Comparison of ENCODE assay signal across 11 mouse cellular contexts in genomic region chr2:17702481-17703169, GRCm38 (mm10). TPM values are rescaled to one million over a fixed set of nuclear protein-coding genes. Genes with fewer than 3 reads are reported as not detected.
DNase-seq lines count a peak whose midpoint lies in the region; ATAC-seq lines count a peak whose summit lies in the region.
"Had no signal": no experiment of that assay in that cellular context is flagged by ENCODE, and none has a peak within 500 bp of the region (broad histone marks: within the 10 kb centered on the region; RNA-seq: fewer than 3 reads in every experiment).

No protein-coding gene starts in this region.

- peak; percentile 79 for DNase-seq in CD4-positive helper T cell, adult 2 months (ENCODE audit: low read depth, low spot score)
- DNase-seq in embryo, embryonic 10 days (ENCODE audit: low spot score), result peak; percentile 32
- peak; percentile 33 for DNase-seq in hindbrain, embryonic 11.5 days (ENCODE audit: low spot score)
- peak; percentile 39 to 63 for DNase-seq in natural killer cell, adult 2 months (ENCODE audit: low spot score in 2 of 2)
- no peak for DNase-seq in layer of hippocampus, postnatal 10 days (ENCODE audit: low spot score in 2 of 2)
- no peak for DNase-seq in urinary bladder, postnatal 25 days (ENCODE audit: low spot score)
- DNase-seq: cerebellum, postnatal 10 days; kidney, postnatal 25 days had no signal

- no peaks in the 10 kb centered on the region for H3K9me3 ChIP-seq in hindbrain, embryonic 11.5 days (ENCODE audit: control insufficient read depth, low read length)
- no peaks in the 10 kb centered on the region for H3K9me3 ChIP-seq in heart, embryonic 12.5 days (replicated peaks)
- no peaks in the 10 kb centered on the region for H3K9me3 ChIP-seq in kidney, embryonic 16.5 days (ENCODE audit: low read length)
- H3K9me3 ChIP-seq: heart, embryonic 13.5 days had no signal

- WGBS in hindbrain, embryonic 11.5 days, result 59% methylated on average over 7 of the region's 7 CpGs
- WGBS in heart, embryonic 12.5 days, result 64% methylated on average over 7 of the region's 7 CpGs
- 65% methylated on average over 7 of the region's 7 CpGs for WGBS in kidney, embryonic 16.5 days

- H3K27ac ChIP-seq in hindbrain, embryonic 11.5 days (ENCODE audit: low read depth, low read length), result no peak overlapping the region
- H3K27ac ChIP-seq in heart, embryonic 12.5 days (ENCODE audit: poor library complexity, severe bottlenecking), result no peak overlapping the region
- H3K27ac ChIP-seq in kidney, embryonic 16.5 days (ENCODE audit: low read length), result no peak overlapping the region
- H3K27ac ChIP-seq: heart, embryonic 13.5 days had no signal

- no peak overlapping the region for H3K4me2 ChIP-seq in hindbrain, embryonic 11.5 days (replicated peaks; ENCODE audit: low read depth, low read length)
- H3K4me2 ChIP-seq in heart, embryonic 12.5 days, result no peak overlapping the region
- no peak overlapping the region for H3K4me2 ChIP-seq in kidney, embryonic 16.5 days (replicated peaks; ENCODE audit: low read depth, low read length)
- H3K4me2 ChIP-seq: heart, embryonic 13.5 days had no signal

- no peaks in the 10 kb centered on the region for H3K4me1 ChIP-seq in hindbrain, embryonic 11.5 days (replicated peaks; ENCODE audit: control insufficient read depth, insufficient read depth, low read length)
- H3K4me1 ChIP-seq in heart, embryonic 12.5 days (replicated peaks), result no peaks in the 10 kb centered on the region; the same call in 1 of the 2 replicates
- no peaks in the 10 kb centered on the region for H3K4me1 ChIP-seq in kidney, embryonic 16.5 days (ENCODE audit: insufficient read depth, low read length)
- H3K4me1 ChIP-seq: heart, embryonic 13.5 days had no signal

- H3K9ac ChIP-seq in hindbrain, embryonic 11.5 days (ENCODE audit: low read depth, low read length), result no peak overlapping the region
- H3K9ac ChIP-seq in heart, embryonic 12.5 days, result no peak overlapping the region
- H3K9ac ChIP-seq in kidney, embryonic 16.5 days (replicated peaks; ENCODE audit: low read length), result no peak overlapping the region
- H3K9ac ChIP-seq: heart, embryonic 13.5 days had no signal

- H3K4me3 ChIP-seq in hindbrain, embryonic 11.5 days (ENCODE audit: low read depth, low read length), result no peak overlapping the region
- H3K4me3 ChIP-seq in heart, embryonic 12.5 days, result no peak overlapping the region
- no peak overlapping the region for H3K4me3 ChIP-seq in kidney, embryonic 16.5 days (ENCODE audit: low read length)
- H3K4me3 ChIP-seq: heart, embryonic 13.5 days had no signal

- no peaks in the 10 kb centered on the region for H3K36me3 ChIP-seq in hindbrain, embryonic 11.5 days (ENCODE audit: control insufficient read depth, insufficient read depth, low read length)
- no peaks in the 10 kb centered on the region for H3K36me3 ChIP-seq in heart, embryonic 12.5 days
- H3K36me3 ChIP-seq in kidney, embryonic 16.5 days (ENCODE audit: insufficient read depth, low read length), result no peaks in the 10 kb centered on the region
- H3K36me3 ChIP-seq: heart, embryonic 13.5 days had no signal

- no peaks in the 10 kb centered on the region for H3K27me3 ChIP-seq in hindbrain, embryonic 11.5 days (ENCODE audit: control insufficient read depth, insufficient read depth, low read length)
- H3K27me3 ChIP-seq in heart, embryonic 12.5 days (replicated peaks), result no peaks in the 10 kb centered on the region
- no peaks in the 10 kb centered on the region for H3K27me3 ChIP-seq in kidney, embryonic 16.5 days (ENCODE audit: insufficient read depth, low read length)
- H3K27me3 ChIP-seq: heart, embryonic 13.5 days had no signal

- ATAC-seq in hindbrain, embryonic 11.5 days (ENCODE audit: low FRiP score), result no peak
- no peak for ATAC-seq in heart, embryonic 12.5 days (ENCODE audit: insufficient number of reproducible peaks, low FRiP score)
- ATAC-seq in kidney, embryonic 16.5 days (ENCODE audit: low FRiP score, low TSS enrichment), result no peak

RNA-seq across cellular contexts. Expression of gene Nebl, which starts 28.6 kb away (rescaled TPM):
- 6.9 and 8.6 TPM in 2 replicates for polyA plus RNA-seq in hindbrain, embryonic 11.5 days (2014; fragmentation: Nextera tagmentation; extraction: Ambion mirVana)
- polyA plus RNA-seq in heart, embryonic 12.5 days (2016; fragmentation: Nextera tagmentation; extraction: Ambion mirVana), result 337 and 368 TPM in 2 replicates
- polyA plus RNA-seq in kidney, embryonic 16.5 days (2015; fragmentation: Nextera tagmentation; extraction: Ambion mirVana), result 9.4 and 9.7 TPM in 2 replicates
- 100 to 1,000 TPM in 1 of 2 experiments, 10 to 100 TPM in 1; 99.3 to 101 TPM for total RNA-seq in layer of hippocampus, postnatal 10 days (2021)

Comparison
In these comparisons a context has a peak if more than half of its experiments do, and no peak if none do; other contexts are left out.
1. DNase-seq: peak in CD4-positive helper T cell, adult 2 months (single experiment), embryo, embryonic 10 days (single experiment), hindbrain, embryonic 11.5 days (single experiment) and natural killer cell, adult 2 months (2 of 2); none in layer of hippocampus, postnatal 10 days (0 of 2) and urinary bladder, postnatal 25 days (single experiment).
2. RNA of gene Nebl, which starts 28.6 kb away (polyA plus RNA-seq): 337 to 368 TPM in heart, embryonic 12.5 days; 9.4 to 9.7 TPM in kidney, embryonic 16.5 days and 6.9 to 8.6 TPM in hindbrain, embryonic 11.5 days; every median in the first group is over 10 times any median in the second.